Mouse (Mus musculus): Measurements from ENCODE around the gene Jade1. TPM values are rescaled to one million over a fixed set of nuclear protein-coding genes. Genes with fewer than 3 reads are reported as not detected.

Gene Jade1
- polyA plus RNA-seq, 1 experiment from 2014 or later = 20.9 TPM

GRCm38 (mm10) chr3:41583621-41584020 is 28.1 kb downstream of the Jade1 start:
- Histone ChIP-seq H3K4me1 (peaks cover 39% of the 10 kb centered on the region), H3K27me3 (0 out of 2 replicates have a peak, but pooled peaks cover under 1% of the 10 kb centered on the region), H3K4me2 (no peak overlapping the region), H3K4me3 (replicated peaks) (no peak overlapping the region), H3K36me3 (replicated peaks) (no peaks in the 10 kb centered on the region), H3K9me3 (no peaks in the 10 kb centered on the region), H3K9ac (no peak overlapping the region), H3K27ac (no peak overlapping the region)
- 78% methylated on average over 4 of the region's 4 CpGs for WGBS
- ATAC-seq (ENCODE audit: low FRiP score) = no peak

- H3K36me3 ChIP-seq (replicated peaks) = 0 out of 2 replicates have a peak, but pooled peaks cover 11% of the 10 kb centered on the region
- 90% methylated on average over 5 of the region's 5 CpGs for WGBS
- no peak overlapping the region for H3K4me2 ChIP-seq
- ATAC-seq (ENCODE audit: low FRiP score) = no peak
- no peak overlapping the region for H3K9ac ChIP-seq
- H3K4me3 ChIP-seq (replicated peaks) = no peak overlapping the region
- no peaks in the 10 kb centered on the region for H3K9me3 ChIP-seq
- no peaks in the 10 kb centered on the region for H3K27me3 ChIP-seq
- peaks cover 22% of the 10 kb centered on the region for H3K4me1 ChIP-seq
- H3K27ac ChIP-seq = no peak overlapping the region
These were observed 30.0 kb downstream of the Jade1 start for GRCm38 (mm10) chr3:41585548-41585947.

GRCm38 (mm10) chr3:41586330-41586729 is 30.8 kb downstream of the Jade1 start:
- H3K36me3 ChIP-seq (replicated peaks) = peaks cover 18% of the 10 kb centered on the region; the same call in 1 of the 2 replicates
- no peak overlapping the region for H3K27ac ChIP-seq
- H3K27me3 ChIP-seq = no peaks in the 10 kb centered on the region
- H3K4me2 ChIP-seq = no peak overlapping the region
- H3K9ac ChIP-seq = no peak overlapping the region
- 85% methylated on average over 6 of the region's 6 CpGs for WGBS
- no peak for ATAC-seq (ENCODE audit: low FRiP score)
- peaks cover 14% of the 10 kb centered on the region for H3K4me1 ChIP-seq
- no peak overlapping the region for H3K4me3 ChIP-seq (replicated peaks)
- H3K9me3 ChIP-seq = no peaks in the 10 kb centered on the region

GRCm38 (mm10) chr3:41586917-41587316 is 31.4 kb downstream of the Jade1 start:
- Histone ChIP-seq H3K9ac (no peak overlapping the region), H3K4me2 (no peak overlapping the region), H3K9me3 (no peaks in the 10 kb centered on the region), H3K4me1 (peaks cover 9% of the 10 kb centered on the region), H3K36me3 (replicated peaks) (peaks cover 24% of the 10 kb centered on the region), H3K27me3 (no peaks in the 10 kb centered on the region), H3K4me3 (replicated peaks) (no peak overlapping the region), H3K27ac (no peak overlapping the region)
- WGBS = 88% methylated on average over 7 of the region's 7 CpGs
- ATAC-seq (ENCODE audit: low FRiP score) = no peak

- H3K27me3 ChIP-seq = no peaks in the 10 kb centered on the region
- H3K9me3 ChIP-seq = no peaks in the 10 kb centered on the region
- 77% methylated on average over 6 of the region's 6 CpGs for WGBS
These were observed 32.1 kb downstream of the Jade1 start for GRCm38 (mm10) chr3:41587588-41587987.

GRCm38 (mm10) chr3:41588495-41588894 is 33.0 kb downstream of the Jade1 start:
- WGBS = 84% methylated on average over 8 of the region's 8 CpGs
- ATAC-seq (ENCODE audit: low FRiP score) = no peak
- Histone ChIP-seq H3K9me3 (no peaks in the 10 kb centered on the region), H3K4me1 (peaks cover 4% of the 10 kb centered on the region; the same call in 1 of the 2 replicates), H3K27me3 (no peaks in the 10 kb centered on the region), H3K27ac (no peak overlapping the region), H3K4me2 (no peak overlapping the region), H3K36me3 (replicated peaks) (peaks cover 39% of the 10 kb centered on the region), H3K9ac (no peak overlapping the region), H3K4me3 (replicated peaks) (no peak overlapping the region)

More at GRCm38 (mm10) chr3:41587588-41587987, 32.1 kb downstream of the Jade1 start:
- H3K4me1 ChIP-seq = peaks cover 6% of the 10 kb centered on the region; the same call in 1 of the 2 replicates
- peaks cover 31% of the 10 kb centered on the region for H3K36me3 ChIP-seq (replicated peaks)
- no peak overlapping the region for H3K4me2 ChIP-seq
- H3K9ac ChIP-seq = no peak overlapping the region
- ATAC-seq (ENCODE audit: low FRiP score) = no peak
- H3K27ac ChIP-seq = no peak overlapping the region
- H3K4me3 ChIP-seq (replicated peaks) = no peak overlapping the region

- no peaks in the 10 kb centered on the region for H3K27me3 ChIP-seq
- no peak overlapping the region for H3K9ac ChIP-seq
- WGBS = 92% methylated on average over 19 of the region's 19 CpGs
- no peak overlapping the region for H3K4me2 ChIP-seq
- H3K36me3 ChIP-seq (replicated peaks) = peaks cover 48% of the 10 kb centered on the region
- ATAC-seq (ENCODE audit: low FRiP score) = no peak
- no peaks in the 10 kb centered on the region for H3K9me3 ChIP-seq
- no peaks in the 10 kb centered on the region for H3K4me1 ChIP-seq
- H3K4me3 ChIP-seq (replicated peaks) = no peak overlapping the region
- H3K27ac ChIP-seq = no peak overlapping the region
These were observed 33.8 kb downstream of the Jade1 start for GRCm38 (mm10) chr3:41589246-41589914.

GRCm38 (mm10) chr3:41589988-41590387 is 34.5 kb downstream of the Jade1 start:
- no peak overlapping the region for H3K27ac ChIP-seq
- peaks cover 54% of the 10 kb centered on the region for H3K36me3 ChIP-seq (replicated peaks)
- H3K4me3 ChIP-seq (replicated peaks) = no peak overlapping the region

GRCm38 (mm10) chr3:41590695-41591559 is 35.4 kb downstream of the Jade1 start:
- WGBS = 91% methylated on average over 20 of the region's 20 CpGs

More at GRCm38 (mm10) chr3:41589988-41590387, 34.5 kb downstream of the Jade1 start:
- H3K4me2 ChIP-seq = no peak overlapping the region
- ATAC-seq (ENCODE audit: low FRiP score) = no peak
- no peaks in the 10 kb centered on the region for H3K4me1 ChIP-seq
- 99% methylated on average over 4 of the region's 4 CpGs for WGBS
- H3K9me3 ChIP-seq = no peaks in the 10 kb centered on the region
- H3K27me3 ChIP-seq = no peaks in the 10 kb centered on the region
- no peak overlapping the region for H3K9ac ChIP-seq

GRCm38 (mm10) chr3:41591651-41592170 is 36.2 kb downstream of the Jade1 start:
- H3K4me1 ChIP-seq = no peaks in the 10 kb centered on the region
- H3K9ac ChIP-seq = no peak overlapping the region
- no peaks in the 10 kb centered on the region for H3K9me3 ChIP-seq
- no peaks in the 10 kb centered on the region for H3K27me3 ChIP-seq
- H3K36me3 ChIP-seq (replicated peaks) = peaks cover 69% of the 10 kb centered on the region
- H3K4me3 ChIP-seq (replicated peaks) = no peak overlapping the region
- ATAC-seq (ENCODE audit: low FRiP score) = no peak
- no peak overlapping the region for H3K27ac ChIP-seq
- H3K4me2 ChIP-seq = no peak overlapping the region
- 94% methylated on average over 14 of the region's 14 CpGs for WGBS

More at GRCm38 (mm10) chr3:41590695-41591559, 35.4 kb downstream of the Jade1 start:
- Histone ChIP-seq H3K27me3 (no peaks in the 10 kb centered on the region), H3K27ac (no peak overlapping the region), H3K4me3 (replicated peaks) (no peak overlapping the region), H3K9me3 (no peaks in the 10 kb centered on the region), H3K4me1 (no peaks in the 10 kb centered on the region), H3K9ac (no peak overlapping the region), H3K4me2 (no peak overlapping the region), H3K36me3 (replicated peaks) (peaks cover 62% of the 10 kb centered on the region)
- no peak for ATAC-seq (ENCODE audit: low FRiP score)

- Histone ChIP-seq H3K27me3 (no peaks in the 10 kb centered on the region), H3K9me3 (no peaks in the 10 kb centered on the region), H3K27ac (no peak overlapping the region), H3K36me3 (replicated peaks) (peaks cover 80% of the 10 kb centered on the region), H3K4me2 (no peak overlapping the region), H3K4me3 (replicated peaks) (no peak overlapping the region), H3K9ac (no peak overlapping the region), H3K4me1 (no peaks in the 10 kb centered on the region)
- 83% methylated on average over 7 of the region's 7 CpGs for WGBS
- no peak for ATAC-seq (ENCODE audit: low FRiP score)
These were observed 37.3 kb downstream of the Jade1 start for GRCm38 (mm10) chr3:41592805-41593204.

GRCm38 (mm10) chr3:41594097-41594879 is 38.8 kb downstream of the Jade1 start:
- H3K27ac ChIP-seq = no peak overlapping the region
- no peaks in the 10 kb centered on the region for H3K27me3 ChIP-seq
- H3K9ac ChIP-seq = no peak overlapping the region
- 85% methylated on average over 9 of the region's 9 CpGs for WGBS
- H3K4me2 ChIP-seq = no peak overlapping the region
- no peaks in the 10 kb centered on the region for H3K4me1 ChIP-seq
- ATAC-seq (ENCODE audit: low FRiP score) = no peak
- peaks cover 93% of the 10 kb centered on the region for H3K36me3 ChIP-seq (replicated peaks)
- H3K9me3 ChIP-seq = no peaks in the 10 kb centered on the region
- no peak overlapping the region for H3K4me3 ChIP-seq (replicated peaks)

All from forebrain, embryonic 12.5 days (tissue).